Mouse (Mus musculus) heart, embryonic 16.5 days (tissue): ENCODE results near the gene Fam160a1. TPM values are rescaled to one million over a fixed set of nuclear protein-coding genes. Genes with fewer than 3 reads are reported as not detected.

Experiments
- ATAC-seq: fragments of 200-750 bp; cut with Nextera tagmentation; replicated peaks from 2 replicates; pipeline ENCODE4 v1.8.0; 2017; ENCODE audit warnings: moderate number of reproducible peaks; ENCODE audit not compliant: insufficient read depth, low FRiP score; ENCODE audit errors: extremely low read depth
- H3K27ac ChIP-seq: fragments of 300-500 bp; sonication (generic); 2 replicates; pipeline ENCODE4 v1.5.1; 2014; ENCODE audit warnings: mild to moderate bottlenecking, low read length, control low read depth, moderate library complexity
- H3K27me3 ChIP-seq: fragments of 300-500 bp; sonication (generic); 2 replicates; pipeline ENCODE4 v1.6.1; 2014; ENCODE audit warnings: low read length, mixed read lengths; ENCODE audit not compliant: control insufficient read depth, insufficient read depth
- H3K36me3 ChIP-seq: fragments of 300-500 bp; sonication (generic); 2 replicates; pipeline ENCODE4 v1.6.1; 2014; ENCODE audit not compliant: control insufficient read depth, insufficient read depth
- H3K4me1 ChIP-seq: fragments of 300-500 bp; sonication (generic); 2 replicates; pipeline ENCODE4 v1.6.1; 2014; ENCODE audit warnings: low read length, mixed read lengths; ENCODE audit not compliant: control insufficient read depth, insufficient read depth
- H3K4me2 ChIP-seq: fragments of 300-500 bp; sonication (generic); 2 replicates; pipeline ENCODE4 v1.6.1; 2014; ENCODE audit warnings: low read depth, mild to moderate bottlenecking, control low read depth, low read length
- H3K4me3 ChIP-seq: fragments of 300-500 bp; sonication (generic); 2 replicates; pipeline ENCODE4 v1.5.1; 2014; ENCODE audit warnings: mild to moderate bottlenecking, control low read depth, low read length
- H3K9ac ChIP-seq: fragments of 300-500 bp; sonication (generic); 2 replicates; pipeline ENCODE4 v1.6.1; 2014; ENCODE audit warnings: low read length, control low read depth
- H3K9me3 ChIP-seq: fragments of 300-500 bp; sonication (generic); replicated peaks from 2 replicates; pipeline ENCODE4 v1.6.1; 2016; ENCODE audit warnings: low read length; ENCODE audit not compliant: control insufficient read depth
- WGBS: fragments of 180-500 bp; shearing (Covaris S2); extraction: QIAGEN DNeasy Blood & Tissue Kit; methylation state at CpG from one replicate; pipeline ENCODE4 v1.1.7; 2014; 5-methylcytosine and 5-hydroxymethylcytosine counted together
- polyA plus RNA-seq: library from polyadenylated mRNA; unstranded; fragments of >200 nt; fragmentation: Nextera tagmentation; extraction: Ambion mirVana; gene quantifications from 2 replicates; pipeline ENCODE4 v1.2.1, GENCODE M21; 2015

Fam160a1 gene
- polyA plus RNA-seq, 1 experiment from 2014 or later = 10.2 TPM

- no peak for ATAC-seq
- no peak overlapping the region for H3K27ac ChIP-seq
- 67% methylated on average over 4 of the region's 4 CpGs for WGBS
- no peaks in the 10 kb centered on the region; the same call in 1 of the 2 replicates for H3K27me3 ChIP-seq
- H3K4me2 ChIP-seq = no peak overlapping the region
- peaks cover 2% of the 10 kb centered on the region for H3K4me1 ChIP-seq
- H3K9me3 ChIP-seq = no peaks in the 10 kb centered on the region
- no peak overlapping the region for H3K9ac ChIP-seq
- H3K36me3 ChIP-seq = no peaks in the 10 kb centered on the region
- no peak overlapping the region for H3K4me3 ChIP-seq
Measured at GRCm38 (mm10) chr3:85715764-85716297, 101.3 kb downstream of the Fam160a1 start.

GRCm38 (mm10) chr3:85713936-85714709 is 103.0 kb downstream of the Fam160a1 start:
- Histone ChIP-seq H3K27ac (peak overlapping the region; percentile 41), H3K9me3 (no peaks in the 10 kb centered on the region), H3K4me1 (peaks cover 6% of the 10 kb centered on the region), H3K4me2 (no peak overlapping the region), H3K4me3 (no peak overlapping the region), H3K36me3 (no peaks in the 10 kb centered on the region), H3K9ac (no peak overlapping the region), H3K27me3 (no peaks in the 10 kb centered on the region; the same call in 1 of the 2 replicates)
- 62% methylated on average over 7 of the region's 7 CpGs for WGBS
- peak; percentile 59 for ATAC-seq

DNA sequence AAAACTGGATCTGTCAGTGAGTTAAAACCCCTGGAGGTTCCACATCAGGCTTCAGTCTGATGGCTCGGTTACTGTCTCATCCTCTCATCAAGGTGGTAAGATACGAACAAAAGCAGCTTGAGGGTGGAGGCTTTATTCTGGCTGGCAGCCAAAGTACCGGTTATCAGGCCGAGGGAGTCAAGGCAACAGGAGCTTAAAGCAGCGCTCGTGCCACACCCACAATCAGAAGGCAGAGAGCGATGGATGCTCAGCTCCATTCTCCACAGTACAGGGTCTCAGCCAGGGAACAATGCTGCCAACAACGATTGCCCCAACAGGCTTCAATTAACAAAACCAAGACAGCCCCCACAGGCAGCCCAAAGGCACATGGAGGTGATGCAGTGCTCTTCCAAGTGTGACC is 106.4 kb downstream of the Fam160a1 start:
- no peaks in the 10 kb centered on the region for H3K27me3 ChIP-seq
- H3K27ac ChIP-seq = no peak overlapping the region
- WGBS = 23% methylated on average over 8 of the region's 8 CpGs
- ATAC-seq = no peak
- no peak overlapping the region for H3K9ac ChIP-seq
- peaks cover 6% of the 10 kb centered on the region for H3K4me1 ChIP-seq
- no peaks in the 10 kb centered on the region for H3K9me3 ChIP-seq
- H3K4me3 ChIP-seq = no peak overlapping the region
- H3K36me3 ChIP-seq = no peaks in the 10 kb centered on the region
- no peak overlapping the region for H3K4me2 ChIP-seq

DNA sequence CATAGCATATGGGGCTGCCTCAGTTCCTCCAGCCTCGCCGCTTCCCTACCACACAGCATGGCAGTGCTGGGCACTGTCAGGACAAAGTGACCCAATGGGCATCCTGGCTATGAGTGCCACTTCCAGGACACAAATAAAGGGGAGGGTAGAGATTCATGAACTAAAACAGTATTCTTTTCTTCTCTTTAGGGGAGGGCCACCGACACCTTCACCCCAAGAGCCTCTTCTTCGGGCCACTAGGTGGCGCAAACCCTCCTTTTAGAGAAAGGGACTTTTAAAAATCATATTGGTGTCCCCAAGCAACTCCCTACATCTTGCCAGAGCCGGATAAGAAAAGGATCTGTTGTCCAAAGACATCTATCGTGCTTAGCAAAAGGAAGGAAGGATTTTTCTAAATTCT is 109.7 kb downstream of the Fam160a1 start:
- no peak for ATAC-seq

DNA sequence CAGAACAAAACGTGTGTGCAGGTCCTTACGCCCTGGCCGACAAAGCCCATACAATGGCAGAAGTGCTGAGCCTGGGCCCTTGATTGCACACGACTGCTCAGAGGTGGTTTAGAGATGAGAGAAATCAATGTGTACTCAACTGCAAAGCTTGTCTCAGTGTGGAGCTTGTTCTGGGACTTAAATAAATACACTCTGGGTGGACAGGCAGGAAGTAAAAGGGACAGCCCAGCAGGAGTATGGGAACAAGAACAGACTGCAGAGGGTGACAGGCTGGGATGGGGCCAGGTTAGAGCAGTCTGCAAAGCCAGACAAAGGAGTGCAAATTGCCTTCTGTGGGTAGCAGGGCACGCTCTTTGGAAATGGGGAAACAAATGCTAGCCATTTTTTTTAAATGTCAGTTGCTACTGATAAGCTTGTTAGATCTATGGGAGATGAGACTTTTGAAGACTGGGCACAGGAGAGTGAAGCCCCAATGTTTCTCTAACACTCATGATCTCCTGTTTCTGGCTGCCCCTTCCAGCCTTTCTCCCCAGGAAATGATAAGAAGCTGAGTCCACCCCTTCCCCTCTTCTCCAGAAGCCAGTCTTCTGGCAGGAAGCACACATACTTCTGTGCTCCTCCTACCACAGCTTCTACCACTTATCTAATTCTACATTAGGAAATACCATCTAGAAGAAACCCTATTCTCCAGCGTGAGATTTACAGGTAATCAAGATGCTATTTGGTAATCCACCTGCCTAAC is 113.8 kb downstream of the Fam160a1 start:
- WGBS = 46% methylated on average over 6 of the region's 6 CpGs
- H3K27me3 ChIP-seq = no peaks in the 10 kb centered on the region
- no peak overlapping the region for H3K9ac ChIP-seq
- H3K4me3 ChIP-seq = no peak overlapping the region
- peaks cover 8% of the 10 kb centered on the region for H3K4me1 ChIP-seq
- H3K4me2 ChIP-seq = no peak overlapping the region
- H3K36me3 ChIP-seq = no peaks in the 10 kb centered on the region
- ATAC-seq = no peak; the same call in 1 of the 2 replicates
- peak overlapping the region; percentile 33; the same call in 1 of the 2 replicates for H3K27ac ChIP-seq
- H3K9me3 ChIP-seq = no peaks in the 10 kb centered on the region

More for the DNA sequence above, 109.7 kb downstream of the Fam160a1 start:
- H3K9ac ChIP-seq = no peak overlapping the region
- no peaks in the 10 kb centered on the region for H3K36me3 ChIP-seq
- no peak overlapping the region for H3K4me2 ChIP-seq
- H3K9me3 ChIP-seq = no peaks in the 10 kb centered on the region
- H3K4me3 ChIP-seq = no peak overlapping the region
- WGBS = 39% methylated on average over 7 of the region's 7 CpGs
- H3K27me3 ChIP-seq = no peaks in the 10 kb centered on the region
- peaks cover 14% of the 10 kb centered on the region for H3K4me1 ChIP-seq
- no peak overlapping the region for H3K27ac ChIP-seq

- 86% methylated on average over 4 of the region's 4 CpGs for WGBS
- H3K36me3 ChIP-seq = no peaks in the 10 kb centered on the region
- ATAC-seq = no peak
- no peak overlapping the region for H3K4me3 ChIP-seq
- H3K27ac ChIP-seq = no peak overlapping the region
- H3K4me1 ChIP-seq = peaks cover 5% of the 10 kb centered on the region
- no peak overlapping the region for H3K9ac ChIP-seq
- H3K9me3 ChIP-seq = no peaks in the 10 kb centered on the region
- H3K27me3 ChIP-seq = no peaks in the 10 kb centered on the region
- H3K4me2 ChIP-seq = no peak overlapping the region
Measured at GRCm38 (mm10) chr3:85698496-85698895, 118.6 kb downstream of the Fam160a1 start.

DNA sequence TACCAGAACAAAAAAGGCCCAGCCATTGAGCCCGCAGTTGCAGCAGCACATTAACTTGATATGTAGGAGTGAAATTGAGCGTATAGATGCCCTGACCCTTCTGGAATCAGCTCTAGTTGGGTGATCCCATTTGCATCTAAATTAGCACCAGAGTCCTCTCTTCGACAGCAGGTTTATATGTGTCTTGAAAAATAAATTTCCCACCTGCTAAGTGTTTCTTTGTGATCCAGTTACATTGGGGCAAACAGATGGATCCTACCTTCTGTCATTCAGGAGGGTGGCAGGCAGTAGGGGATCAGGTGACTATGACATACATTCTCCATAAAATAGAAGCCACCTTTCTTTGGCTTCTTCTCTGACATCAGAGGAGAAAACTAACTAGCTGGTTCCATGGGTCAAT is 122.0 kb downstream of the Fam160a1 start:
- H3K27me3 ChIP-seq = no peaks in the 10 kb centered on the region
- no peaks in the 10 kb centered on the region for H3K36me3 ChIP-seq
- no peak overlapping the region for H3K9ac ChIP-seq
- 82% methylated on average over 3 of the region's 3 CpGs for WGBS
- H3K9me3 ChIP-seq = no peaks in the 10 kb centered on the region
- H3K4me3 ChIP-seq = no peak overlapping the region
- ATAC-seq = no peak
- H3K4me2 ChIP-seq = no peak overlapping the region
- H3K27ac ChIP-seq = no peak overlapping the region
- H3K4me1 ChIP-seq = no peaks in the 10 kb centered on the region

DNA sequence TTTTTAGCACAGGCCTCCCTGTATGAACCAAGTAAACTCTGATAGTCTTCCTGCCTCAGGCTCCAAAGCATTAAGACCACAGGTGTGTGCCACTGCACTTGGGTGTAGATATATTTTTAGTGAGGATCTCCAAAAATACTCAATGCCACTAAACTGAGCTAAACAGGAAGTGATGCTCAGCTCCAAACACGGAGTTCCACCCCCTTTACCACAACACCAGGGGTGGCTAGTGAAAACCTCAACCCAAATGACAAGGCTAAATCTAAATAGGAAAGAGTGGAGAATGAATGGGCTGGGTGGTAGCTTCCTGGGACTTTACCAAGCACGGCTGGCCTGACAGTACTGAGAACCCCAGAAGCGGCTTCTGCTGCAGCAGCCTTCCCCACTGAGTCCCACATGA is 124.1 kb downstream of the Fam160a1 start:
- 46% methylated on average over 3 of the region's 3 CpGs for WGBS
- H3K27ac ChIP-seq = no peak overlapping the region
- H3K9ac ChIP-seq = no peak overlapping the region
- H3K4me1 ChIP-seq = no peaks in the 10 kb centered on the region
- no peaks in the 10 kb centered on the region for H3K27me3 ChIP-seq
- H3K4me2 ChIP-seq = no peak overlapping the region
- H3K9me3 ChIP-seq = no peaks in the 10 kb centered on the region
- H3K36me3 ChIP-seq = no peaks in the 10 kb centered on the region
- no peak overlapping the region for H3K4me3 ChIP-seq
- ATAC-seq = no peak

DNA sequence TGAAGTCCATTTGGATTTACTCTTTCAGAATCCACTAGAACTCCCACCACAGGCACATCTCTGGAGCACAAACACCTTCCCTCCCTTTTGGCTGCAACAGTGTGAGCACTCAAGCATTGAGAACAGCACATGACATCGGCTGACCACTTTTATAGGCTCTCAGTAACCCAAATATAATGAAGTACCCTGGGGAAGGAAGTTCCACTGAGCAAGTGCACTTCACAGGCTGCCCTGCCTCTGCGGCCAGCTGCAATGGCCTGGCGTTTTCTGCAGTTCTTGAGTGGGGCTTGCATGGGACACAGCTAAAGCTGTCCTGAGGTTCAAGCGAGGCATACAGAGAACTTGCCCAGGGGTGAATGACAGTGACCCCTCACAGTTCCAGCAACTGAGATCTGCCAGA is 126.0 kb downstream of the Fam160a1 start:
- Histone ChIP-seq H3K4me3 (no peak overlapping the region), H3K27ac (no peak overlapping the region), H3K4me1 (no peaks in the 10 kb centered on the region), H3K36me3 (no peaks in the 10 kb centered on the region), H3K9me3 (no peaks in the 10 kb centered on the region), H3K27me3 (no peaks in the 10 kb centered on the region), H3K4me2 (no peak overlapping the region), H3K9ac (no peak overlapping the region)
- WGBS = 76% methylated on average over 4 of the region's 4 CpGs
- no peak for ATAC-seq
